Mouse (Mus musculus) lung, adult 2 months (tissue): ENCODE results near the gene Atg9b. TPM values are rescaled to one million over a fixed set of nuclear protein-coding genes. Genes with fewer than 3 reads are reported as not detected.

Source experiments
- DNase-seq: peaks from one replicate; pipeline ENCODE4 v3.0.0; 2022
- H3K4me1 ChIP-seq: fragments of 200-500 bp; 2 replicates; pipeline ENCODE4 v1.6.1; 2011; ENCODE audit warnings: low read length; ENCODE audit not compliant: control insufficient read depth, insufficient read depth
- H3K4me3 ChIP-seq: fragments of 200-500 bp; replicated peaks from 2 replicates; pipeline ENCODE3; 2011; ENCODE audit warnings: low read depth, mild to moderate bottlenecking, control low read depth, low read length; ENCODE audit errors: extremely low read depth
- CTCF ChIP-seq: fragments of 200-500 bp; IDR thresholded peaks from 2 replicates; pipeline ENCODE4 v1.5.1; 2011; ENCODE audit warnings: mild to moderate bottlenecking, low read length, control low read depth; ENCODE audit not compliant: insufficient read depth
- POLR2A ChIP-seq: fragments of 200-500 bp; IDR thresholded peaks from 2 replicates; pipeline ENCODE4 v1.6.1; 2011; ENCODE audit warnings: low read depth, mild to moderate bottlenecking, control low read depth, low read length, borderline replicate concordance; ENCODE audit errors: extremely low read depth
- WGBS: fragments of 180-500 bp; shearing (Covaris S2); methylation state at CpG from one replicate; pipeline ENCODE4 v1.1.7; 2018; 5-methylcytosine and 5-hydroxymethylcytosine counted together
- polyA plus RNA-seq: library from polyadenylated mRNA; depleted of rRNA; stranded (reverse); fragments of >200 nt; gene quantifications from 2 replicates; pipeline ENCODE4 v1.2.3, GENCODE M21; 2012

The Atg9b gene
- polyA plus RNA-seq, 1 experiment = 9.7 TPM

DNA sequence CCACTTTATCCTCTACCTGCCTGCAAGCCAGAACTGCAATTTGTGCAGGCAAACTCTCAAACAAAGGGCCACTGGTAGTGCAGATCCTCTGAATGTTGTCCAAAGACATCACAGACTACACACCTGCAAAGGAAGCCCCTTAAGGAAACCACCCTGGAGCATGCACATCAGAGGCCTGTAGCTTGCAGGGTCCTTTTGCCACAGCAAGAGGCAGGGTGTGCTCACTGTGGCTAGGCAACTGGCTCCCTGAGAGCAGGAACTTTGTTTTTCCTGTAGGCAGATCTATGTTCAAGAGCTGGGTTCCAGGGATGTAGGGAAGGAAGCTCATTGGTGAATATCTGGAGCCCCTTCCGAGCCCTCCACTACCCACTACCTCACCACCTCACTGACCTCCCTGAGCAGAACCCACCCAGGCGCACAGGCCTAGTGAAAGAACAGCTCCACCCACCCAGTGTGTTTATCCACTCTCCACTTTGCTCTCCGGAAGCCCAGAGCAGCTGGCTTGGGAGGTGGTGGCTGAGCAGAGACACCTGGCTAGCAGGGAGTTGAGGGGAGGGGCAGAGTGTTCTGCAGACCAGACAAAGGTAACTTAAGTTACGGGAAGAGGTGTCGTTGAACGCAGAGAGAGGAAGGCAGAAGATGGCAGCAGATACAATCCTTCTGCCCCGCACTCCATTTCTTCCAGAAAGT lies 44.6 kb downstream of the Atg9b start:
- WGBS = 55% methylated on average over 7 of the region's 7 CpGs

GRCm38 (mm10) chr5:24346313-24346712 lies 45.6 kb downstream of the Atg9b start:
- WGBS = 81% methylated on average over 7 of the region's 7 CpGs
- TF ChIP-seq POLR2A = no peak
- no peak for TF ChIP-seq CTCF
- Histone ChIP-seq H3K4me1 (peaks cover 5% of the 10 kb centered on the region; the same call in 1 of the 2 replicates), H3K4me3 (no peak overlapping the region)
- DNase-seq = no peak

More for the DNA sequence above, 44.6 kb downstream of the Atg9b start:
- peak; percentile 33 for DNase-seq
- Histone ChIP-seq H3K4me3 (no peak overlapping the region), H3K4me1 (peaks cover 8% of the 10 kb centered on the region)
- TF ChIP-seq CTCF (no peak), POLR2A (no peak)

- Histone ChIP-seq H3K4me3 (no peak overlapping the region), H3K4me1 (peaks cover 5% of the 10 kb centered on the region; the same call in 1 of the 2 replicates)
- DNase-seq = no peak
- 27% methylated on average over 12 of the region's 12 CpGs for WGBS
- TF ChIP-seq POLR2A = no peak
These were observed 47.4 kb downstream of the Atg9b start for GRCm38 (mm10) chr5:24344477-24345051.

DNA sequence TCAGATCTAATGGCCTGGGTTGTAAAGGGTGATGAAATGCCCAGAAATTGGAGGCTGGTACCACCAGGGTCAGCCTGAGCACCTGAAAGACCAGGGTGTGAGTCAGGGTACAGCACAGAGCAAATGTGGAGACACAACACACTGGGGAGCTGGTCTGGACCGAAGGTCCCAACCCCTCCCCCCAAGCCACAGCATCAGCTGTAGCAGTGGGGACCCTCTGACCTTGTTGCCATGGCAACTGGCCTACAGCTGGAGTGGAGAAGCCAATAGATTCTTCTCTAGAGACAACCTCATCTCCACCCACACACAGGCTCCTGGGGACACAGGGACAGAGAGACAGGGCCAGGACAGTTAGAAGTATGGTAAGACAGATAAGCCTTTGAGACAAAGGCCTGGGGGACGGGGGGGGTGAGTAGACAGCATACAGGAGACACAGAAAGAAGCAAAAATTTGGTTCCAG lies 47.9 kb downstream of the Atg9b start:
- no peak for TF ChIP-seq POLR2A
- TF ChIP-seq CTCF = no peak
- H3K4me3 ChIP-seq = no peak overlapping the region
- H3K4me1 ChIP-seq = peaks cover 5% of the 10 kb centered on the region; the same call in 1 of the 2 replicates
- no peak for DNase-seq
- 48% methylated on average over 2 of the region's 2 CpGs for WGBS

DNA sequence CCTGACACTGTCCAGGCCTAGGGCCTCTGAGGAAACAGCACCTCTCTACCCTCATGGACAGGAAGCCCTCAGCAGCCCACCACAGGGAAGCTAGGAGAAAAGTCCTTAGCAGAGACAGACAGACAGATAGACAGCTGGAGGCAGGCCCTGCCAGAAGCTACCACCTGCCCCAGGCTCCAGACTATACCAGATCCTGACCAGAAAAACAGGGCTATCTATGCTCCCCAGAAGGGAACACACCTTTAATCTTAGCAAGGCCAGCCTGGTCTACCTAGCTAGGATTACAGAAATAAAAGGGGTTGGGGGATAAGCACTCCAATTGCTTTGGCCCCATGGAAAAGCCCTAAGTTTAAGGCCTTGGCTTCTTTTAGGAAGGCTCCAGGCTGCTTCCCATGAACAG lies 48.6 kb downstream of the Atg9b start:
- H3K4me3 ChIP-seq = no peak overlapping the region
- no peak for DNase-seq
- 0 out of 2 replicates have a peak, but pooled peaks cover under 1% of the 10 kb centered on the region for H3K4me1 ChIP-seq
- TF ChIP-seq CTCF = no peak
- TF ChIP-seq POLR2A = no peak

- H3K4me3 ChIP-seq = no peak overlapping the region
- DNase-seq = no peak
- H3K4me1 ChIP-seq = no peaks in the 10 kb centered on the region
- TF ChIP-seq CTCF (no peak), POLR2A (no peak)
- WGBS = 61% methylated on average over 8 of the region's 8 CpGs
These were observed 49.0 kb downstream of the Atg9b start for GRCm38 (mm10) chr5:24342966-24343365.

DNA sequence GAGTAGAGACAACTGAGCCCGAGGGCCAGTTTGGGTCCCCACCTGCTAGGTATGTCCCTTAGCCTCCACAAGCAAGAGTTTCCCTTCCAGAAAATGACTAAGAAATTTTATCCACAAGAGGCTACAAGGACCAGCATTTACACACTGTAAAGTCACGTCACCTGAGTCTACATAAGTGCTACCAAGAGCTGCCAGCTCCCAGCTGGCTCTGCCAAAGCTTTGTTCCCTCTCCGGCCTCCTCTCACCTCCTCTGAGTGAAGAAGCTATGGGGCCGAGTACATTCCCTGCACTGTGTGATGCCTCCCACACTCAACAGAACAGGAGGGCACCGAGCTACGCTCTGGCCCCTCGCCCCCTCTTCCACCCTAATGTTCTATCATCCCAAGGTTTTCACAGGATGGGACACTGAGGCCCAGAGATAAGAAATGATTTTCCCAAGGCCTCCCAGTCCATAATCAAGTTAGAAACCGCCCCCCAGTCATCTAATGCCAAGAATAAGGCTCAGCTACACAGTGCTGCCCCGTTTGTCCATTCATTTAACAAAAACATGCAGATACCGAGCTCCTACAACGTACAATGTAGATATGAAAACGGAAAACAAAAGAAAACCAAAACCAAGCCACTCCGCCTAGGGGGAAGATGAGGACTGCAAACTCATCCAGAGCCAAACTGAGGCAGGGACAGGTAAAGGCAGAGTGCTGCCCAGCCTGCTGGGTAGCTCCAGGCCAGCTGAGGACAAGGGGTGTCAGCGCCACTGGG lies 49.6 kb downstream of the Atg9b start:
- Histone ChIP-seq H3K4me1 (peaks cover 3% of the 10 kb centered on the region; the same call in 1 of the 2 replicates), H3K4me3 (no peak overlapping the region)
- TF ChIP-seq CTCF (no peak), POLR2A (no peak)
- 74% methylated on average over 14 of the region's 14 CpGs for WGBS
- DNase-seq = no peak

GRCm38 (mm10) chr5:24337821-24338220 lies 54.1 kb downstream of the Atg9b start:
- 14% methylated on average over 2 of the region's 2 CpGs for WGBS
- TF ChIP-seq CTCF = no peak
- H3K4me3 ChIP-seq = no peak overlapping the region
- DNase-seq = no peak
- peaks cover 3% of the 10 kb centered on the region; the same call in 1 of the 2 replicates for H3K4me1 ChIP-seq

DNA sequence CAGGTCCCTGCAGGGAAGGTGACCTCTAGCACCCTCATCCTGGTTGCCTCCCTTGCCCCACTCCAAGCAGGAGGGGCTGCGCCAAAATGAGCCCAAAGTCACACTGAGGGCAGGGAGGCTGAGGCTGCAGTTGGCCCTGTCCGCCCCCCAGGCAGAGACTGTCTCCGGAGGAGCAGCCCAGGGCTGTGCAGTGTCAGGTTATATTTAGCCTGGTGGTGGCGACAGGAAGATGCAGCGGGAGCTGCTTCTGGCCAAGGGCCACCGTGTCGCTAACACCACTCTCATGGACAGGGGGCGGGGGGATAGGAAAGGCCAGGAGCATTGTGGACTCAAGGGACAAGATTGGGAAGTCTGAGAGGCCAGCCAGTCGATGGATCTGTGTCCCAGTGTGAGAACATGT lies 54.6 kb downstream of the Atg9b start:
- peaks cover 3% of the 10 kb centered on the region; the same call in 1 of the 2 replicates for H3K4me1 ChIP-seq
- 23% methylated on average over 9 of the region's 9 CpGs for WGBS
- TF ChIP-seq POLR2A (no peak), CTCF (no peak)
- DNase-seq = no peak
- no peak overlapping the region for H3K4me3 ChIP-seq

GRCm38 (mm10) chr5:24335888-24336511 lies 55.9 kb downstream of the Atg9b start:
- H3K4me3 ChIP-seq = no peak overlapping the region
- no peak for DNase-seq
- peaks cover 3% of the 10 kb centered on the region; the same call in 1 of the 2 replicates for H3K4me1 ChIP-seq
- 24% methylated on average over 3 of the region's 3 CpGs for WGBS
- TF ChIP-seq CTCF (peak; percentile 80), POLR2A (no peak)
